Mouse (Mus musculus): ENCODE data around the gene Slc25a42. TPM values are rescaled to one million over a fixed set of nuclear protein-coding genes. Genes with fewer than 3 reads are reported as not detected.

Gene Slc25a42
- polyA plus RNA-seq, 1 experiment from 2014 or later: 18.5 TPM

DNA sequence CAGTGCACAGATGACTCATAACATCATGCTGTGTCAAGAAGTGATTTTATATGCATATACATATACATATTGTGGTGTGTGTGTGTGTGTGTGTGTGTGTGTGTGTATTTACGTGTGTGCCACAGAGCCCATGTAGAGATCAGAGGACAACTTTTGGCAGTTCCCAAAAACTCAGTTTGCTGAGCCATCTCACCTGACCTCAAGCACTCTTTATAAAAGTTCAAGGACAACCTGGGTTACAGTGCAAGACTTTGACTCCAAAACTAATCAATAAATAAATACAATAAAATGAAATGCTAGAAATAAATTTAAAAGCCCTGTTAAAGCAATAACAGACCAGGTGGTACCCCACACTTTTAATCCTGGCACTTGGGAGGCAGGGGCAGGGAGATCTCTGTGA, 830 bp downstream of the Slc25a42 start:
- Histone ChIP-seq H3K4me2 (ENCODE audit: low read depth, low read length) (peak overlapping the region; percentile 96), H3K9ac (replicated peaks) (peak overlapping the region; percentile 84), H3K27ac (ENCODE audit: low read depth) (peak overlapping the region; percentile 90), H3K27me3 (ENCODE audit: insufficient read depth, low read length) (no peaks in the 10 kb centered on the region), H3K4me1 (ENCODE audit: insufficient read depth) (peaks cover 23% of the 10 kb centered on the region), H3K36me3 (replicated peaks; ENCODE audit: insufficient read depth, low read length) (no peaks in the 10 kb centered on the region), H3K4me3 (ENCODE audit: low read depth, low read length) (peak overlapping the region; percentile 60), H3K9me3 (ENCODE audit: low read length) (no peaks in the 10 kb centered on the region)
- ATAC-seq (no peak), DNase-seq (no peak)
- TF ChIP-seq EP300 (IDR thresholded peaks at IDR 0.05; ENCODE audit: low read depth) (no peak), CTCF (IDR thresholded peaks at IDR 0.05; ENCODE audit: low read depth) (no peak)
- WGBS (ENCODE audit: insufficient replicate concordance): 29% methylated on average over 1 of the region's 1 CpGs

DNA sequence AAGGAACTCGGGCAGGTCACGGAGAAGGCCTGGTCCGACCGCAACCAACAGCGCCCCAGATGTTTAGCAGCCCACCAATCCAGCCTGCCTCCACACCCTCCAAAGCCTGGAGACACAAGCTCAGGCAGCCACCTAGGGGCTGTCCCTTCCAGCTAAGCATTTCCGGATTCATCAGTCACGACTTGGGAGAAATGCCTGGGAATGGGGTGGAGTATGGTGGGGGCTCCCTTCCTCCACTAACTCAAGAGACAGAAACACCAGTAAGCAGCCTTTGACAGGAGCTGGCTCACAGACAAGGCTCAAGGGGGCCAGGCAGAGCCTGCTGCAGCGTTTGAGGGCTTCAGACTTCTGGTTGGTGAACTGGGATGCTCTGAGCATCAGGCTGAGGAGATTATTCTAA, 1.6 kb downstream of the Slc25a42 start:
- H3K9ac ChIP-seq (replicated peaks): peak overlapping the region; percentile 84
- no peaks in the 10 kb centered on the region for H3K27me3 ChIP-seq (ENCODE audit: insufficient read depth, low read length)
- ATAC-seq (no peak), DNase-seq (no peak)
- H3K36me3 ChIP-seq (replicated peaks; ENCODE audit: insufficient read depth, low read length): no peaks in the 10 kb centered on the region
- H3K27ac ChIP-seq (ENCODE audit: low read depth): peak overlapping the region; percentile 90
- peak overlapping the region; percentile 60 for H3K4me3 ChIP-seq (ENCODE audit: low read depth, low read length)
- no peaks in the 10 kb centered on the region for H3K9me3 ChIP-seq (ENCODE audit: low read length)
- TF ChIP-seq CTCF (IDR thresholded peaks at IDR 0.05; ENCODE audit: low read depth) (no peak), EP300 (IDR thresholded peaks at IDR 0.05; ENCODE audit: low read depth) (no peak)
- H3K4me2 ChIP-seq (ENCODE audit: low read depth, low read length): peak overlapping the region; percentile 96
- H3K4me1 ChIP-seq (ENCODE audit: insufficient read depth): peaks cover 23% of the 10 kb centered on the region
- WGBS (ENCODE audit: insufficient replicate concordance): 60% methylated on average over 8 of the region's 8 CpGs

GRCm38 (mm10) chr8:70208130-70208529, 4.0 kb downstream of the Slc25a42 start:
- peaks cover 21% of the 10 kb centered on the region for H3K4me1 ChIP-seq (ENCODE audit: insufficient read depth)
- H3K27ac ChIP-seq (ENCODE audit: low read depth): peak overlapping the region; percentile 25

GRCm38 (mm10) chr8:70204757-70205156, 7.3 kb downstream of the Slc25a42 start:
- DNase-seq (no peak), ATAC-seq (no peak)
- WGBS (ENCODE audit: insufficient replicate concordance): 63% methylated on average over 1 of the region's 1 CpGs
- Histone ChIP-seq H3K27ac (ENCODE audit: low read depth) (peak overlapping the region; percentile 8; the same call in 1 of the 2 replicates), H3K36me3 (replicated peaks; ENCODE audit: insufficient read depth, low read length) (no peaks in the 10 kb centered on the region), H3K9ac (replicated peaks) (no peak overlapping the region), H3K4me1 (ENCODE audit: insufficient read depth) (peaks cover 38% of the 10 kb centered on the region), H3K4me2 (ENCODE audit: low read depth, low read length) (no peak overlapping the region), H3K27me3 (ENCODE audit: insufficient read depth, low read length) (no peaks in the 10 kb centered on the region), H3K4me3 (ENCODE audit: low read depth, low read length) (no peak overlapping the region), H3K9me3 (ENCODE audit: low read length) (no peaks in the 10 kb centered on the region)
- TF ChIP-seq CTCF (IDR thresholded peaks at IDR 0.05; ENCODE audit: low read depth) (no peak), EP300 (IDR thresholded peaks at IDR 0.05; ENCODE audit: low read depth) (no peak)

More at GRCm38 (mm10) chr8:70208130-70208529, 4.0 kb downstream of the Slc25a42 start:
- Histone ChIP-seq H3K9me3 (ENCODE audit: low read length) (no peaks in the 10 kb centered on the region), H3K36me3 (replicated peaks; ENCODE audit: insufficient read depth, low read length) (no peaks in the 10 kb centered on the region), H3K4me3 (ENCODE audit: low read depth, low read length) (no peak overlapping the region), H3K9ac (replicated peaks) (no peak overlapping the region), H3K27me3 (ENCODE audit: insufficient read depth, low read length) (no peaks in the 10 kb centered on the region), H3K4me2 (ENCODE audit: low read depth, low read length) (peak overlapping the region; percentile 1; the same call in 1 of the 2 replicates)
- ATAC-seq (no peak), DNase-seq (no peak)
- WGBS (ENCODE audit: insufficient replicate concordance): 63% methylated on average over 1 of the region's 1 CpGs
- TF ChIP-seq EP300 (IDR thresholded peaks at IDR 0.05; ENCODE audit: low read depth) (no peak), CTCF (IDR thresholded peaks at IDR 0.05; ENCODE audit: low read depth) (no peak)

GRCm38 (mm10) chr8:70203072-70203471, 9.0 kb downstream of the Slc25a42 start:
- TF ChIP-seq CTCF (IDR thresholded peaks at IDR 0.05; ENCODE audit: low read depth) (no peak), EP300 (IDR thresholded peaks at IDR 0.05; ENCODE audit: low read depth) (no peak)

DNA sequence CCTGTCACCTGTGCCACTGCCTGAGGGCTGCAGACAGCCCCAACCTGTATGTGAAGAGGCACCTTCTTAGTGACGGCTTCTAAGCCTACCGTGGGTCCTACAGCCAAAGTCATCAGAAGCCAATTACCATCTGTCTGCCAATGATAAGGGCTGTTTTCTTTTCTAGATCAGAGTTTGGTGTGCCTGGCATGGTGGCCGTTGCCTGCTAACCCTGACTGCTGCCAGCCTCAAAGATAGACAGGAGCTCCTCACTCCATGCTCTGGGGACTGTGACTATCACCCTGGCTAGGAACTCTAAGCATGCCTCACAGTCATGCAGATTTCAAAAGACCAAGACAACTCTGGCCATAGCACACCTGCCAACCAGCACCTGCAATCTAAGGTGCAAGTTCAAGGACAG, 10.7 kb downstream of the Slc25a42 start:
- Histone ChIP-seq H3K4me1 (ENCODE audit: insufficient read depth) (peaks cover 55% of the 10 kb centered on the region), H3K9ac (replicated peaks) (peak overlapping the region; percentile 52), H3K4me2 (ENCODE audit: low read depth, low read length) (peak overlapping the region; percentile 40), H3K27ac (ENCODE audit: low read depth) (peak overlapping the region; percentile 77), H3K27me3 (ENCODE audit: insufficient read depth, low read length) (no peaks in the 10 kb centered on the region), H3K36me3 (replicated peaks; ENCODE audit: insufficient read depth, low read length) (no peaks in the 10 kb centered on the region), H3K9me3 (ENCODE audit: low read length) (no peaks in the 10 kb centered on the region), H3K4me3 (ENCODE audit: low read depth, low read length) (no peak overlapping the region)
- DNase-seq: peak; percentile 50
- TF ChIP-seq CTCF (IDR thresholded peaks at IDR 0.05; ENCODE audit: low read depth) (no peak), EP300 (IDR thresholded peaks at IDR 0.05; ENCODE audit: low read depth) (peak; percentile 93)
- WGBS (ENCODE audit: insufficient replicate concordance): 56% methylated on average over 3 of the region's 3 CpGs
- peak; percentile 76 for ATAC-seq

More at GRCm38 (mm10) chr8:70203072-70203471, 9.0 kb downstream of the Slc25a42 start:
- no peaks in the 10 kb centered on the region for H3K36me3 ChIP-seq (replicated peaks; ENCODE audit: insufficient read depth, low read length)
- no peak for ATAC-seq
- no peaks in the 10 kb centered on the region for H3K9me3 ChIP-seq (ENCODE audit: low read length)
- WGBS (ENCODE audit: insufficient replicate concordance): 87% methylated on average over 4 of the region's 4 CpGs
- H3K27ac ChIP-seq (ENCODE audit: low read depth): no peak overlapping the region
- DNase-seq: no peak
- no peak overlapping the region for H3K4me2 ChIP-seq (ENCODE audit: low read depth, low read length)
- no peak overlapping the region for H3K4me3 ChIP-seq (ENCODE audit: low read depth, low read length)
- H3K9ac ChIP-seq (replicated peaks): no peak overlapping the region
- peaks cover 51% of the 10 kb centered on the region for H3K4me1 ChIP-seq (ENCODE audit: insufficient read depth)
- H3K27me3 ChIP-seq (ENCODE audit: insufficient read depth, low read length): no peaks in the 10 kb centered on the region

All from liver, postnatal 0 days (tissue).